Mouse (Mus musculus): ENCODE results near the gene Gm2381.
"Not testable (repeated sequence)": the region's sequence is repeated elsewhere in the genome, so short reads cannot be mapped to it uniquely, and the experiment has no call there.

Gene Gm2381

GRCm38 (mm10) chr7:42866801-42867458, at the start of gene Gm2381:
Gene Gm2381, minus strand, starts transcription at chr7:42867234.
- DNase-seq (ENCODE audit: low read depth): not testable (repeated sequence)

GRCm38 (mm10) chr7:42898067-42898466, 31.0 kb upstream of the Gm2381 start:
- DNase-seq (ENCODE audit: low read depth): not testable (repeated sequence)

- no peak for DNase-seq (ENCODE audit: low read depth)
Measured at GRCm38 (mm10) chr7:42878090-42878489, 11.1 kb upstream of the Gm2381 start.

GRCm38 (mm10) chr7:42838366-42838765, 28.7 kb downstream of the Gm2381 start:
- not testable (repeated sequence) for DNase-seq (ENCODE audit: low read depth)

DNA sequence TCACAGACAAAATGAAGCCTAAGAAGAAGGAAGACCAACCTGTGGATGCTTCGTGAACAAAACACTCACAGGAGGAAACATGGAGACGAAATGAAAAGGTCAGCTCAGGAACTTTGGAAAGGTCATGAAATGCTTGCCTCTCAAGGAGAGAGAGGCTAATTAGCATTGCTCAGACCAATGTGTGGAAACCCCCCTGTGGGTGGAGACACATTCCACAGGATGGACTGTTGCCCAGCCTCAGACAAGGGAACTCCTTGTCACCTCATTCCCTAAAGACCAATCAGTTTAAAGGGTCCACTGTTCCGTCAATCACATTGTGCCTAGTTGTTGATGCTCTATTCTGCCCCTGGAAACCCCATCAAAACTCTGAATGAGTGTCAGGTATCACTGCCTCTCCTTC, 34.8 kb downstream of the Gm2381 start:
- DNase-seq (ENCODE audit: low read depth): no peak

DNA sequence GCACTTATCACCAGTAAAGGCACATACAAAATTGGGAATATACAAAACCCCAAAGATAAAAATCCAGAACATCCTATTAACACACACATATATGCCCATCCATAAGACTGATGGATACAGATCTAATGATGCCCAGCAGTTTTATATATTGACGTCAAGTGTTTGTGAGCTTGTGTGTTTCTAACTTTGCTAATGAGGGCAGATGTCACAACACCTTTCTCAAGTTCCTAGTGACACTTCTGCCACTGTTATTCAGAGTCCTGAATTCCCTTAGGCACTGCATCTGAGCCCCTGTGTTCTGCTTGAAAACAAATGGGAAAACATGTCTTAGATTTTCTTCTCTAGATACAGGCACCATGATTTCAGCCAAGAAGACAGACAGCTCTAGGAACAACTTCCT, 73.6 kb downstream of the Gm2381 start, which contains the start of gene Vmn2r62:
TSS of gene Vmn2r62 (minus strand) at position 101 of the 400 bp plus-strand sequence.
- not testable (repeated sequence) for DNase-seq (ENCODE audit: low read depth)

Measured in c-Kit-positive CD71-positive TER-119-negative erythroid progenitor cells, embryonic 14.5 days (primary cell).